Mouse (Mus musculus) cortical plate, adult 2 months (tissue): Measurements from ENCODE around the gene Lhb.

Experiments used
- CTCF ChIP-seq: fragments of 200-500 bp; IDR thresholded peaks from 2 replicates; pipeline ENCODE4 v1.5.1; 2011; ENCODE audit warnings: mild to moderate bottlenecking, control low read depth, low read length; ENCODE audit not compliant: insufficient read depth; ENCODE audit errors: extremely low read depth
- POLR2A ChIP-seq: fragments of 200-500 bp; IDR thresholded peaks from 2 replicates; pipeline ENCODE4 v1.6.1; 2011; ENCODE audit warnings: mild to moderate bottlenecking, low read length, control low read depth; ENCODE audit not compliant: insufficient read depth; ENCODE audit errors: extremely low read depth

GRCm38 (mm10) chr7:45460377-45460776 lies 39.8 kb downstream of the Lhb start:
- TF ChIP-seq CTCF = no peak
- TF ChIP-seq POLR2A = no peak
